Mouse (Mus musculus) bone marrow macrophage, adult 2 months (primary cell): ENCODE measurements around the gene Trim40. TPM values are rescaled to one million over a fixed set of nuclear protein-coding genes. Genes with fewer than 3 reads are reported as not detected.

Source experiments
- H3K27ac ChIP-seq: 2 replicates; pipeline ENCODE4 v1.5.1; 2012; ENCODE audit warnings: low read depth, low read length; ENCODE audit not compliant: insufficient read depth
- H3K4me1 ChIP-seq: 2 replicates; pipeline ENCODE4 v1.6.1; 2012; ENCODE audit warnings: low read length; ENCODE audit not compliant: control insufficient read depth, insufficient read depth
- H3K4me3 ChIP-seq: 2 replicates; pipeline ENCODE4 v1.5.1; 2012; ENCODE audit warnings: mild to moderate bottlenecking, low read length, moderate library complexity; ENCODE audit not compliant: insufficient read depth
- CTCF ChIP-seq: IDR thresholded peaks from 2 replicates; pipeline ENCODE4 v1.5.1; 2012; ENCODE audit warnings: low read depth, mild to moderate bottlenecking, low read length, moderate library complexity
- POLR2A ChIP-seq: IDR thresholded peaks from 2 replicates; pipeline ENCODE4 v1.6.1; 2012; ENCODE audit warnings: mild to moderate bottlenecking, low read depth, low read length, borderline replicate concordance
- polyA plus RNA-seq: library from polyadenylated mRNA; stranded (reverse); fragments of >200 nt; gene quantifications from 2 replicates; pipeline ENCODE4 v1.2.4, GENCODE M21; 2012; ENCODE audit not compliant: missing spikeins, insufficient read depth, insufficient read length

Gene Trim40
- polyA plus RNA-seq, 1 experiment = not detected

- Histone ChIP-seq H3K4me1 (no peaks in the 10 kb centered on the region), H3K27ac (no peak overlapping the region), H3K4me3 (no peak overlapping the region)
- TF ChIP-seq POLR2A (no peak), CTCF (peak; percentile 98)
Observed at GRCm38 (mm10) chr17:36915076-36915475, 25.2 kb upstream of the Trim40 start.

- Histone ChIP-seq H3K4me3 (no peak overlapping the region), H3K27ac (no peak overlapping the region), H3K4me1 (no peaks in the 10 kb centered on the region)
- TF ChIP-seq POLR2A (no peak), CTCF (no peak)
Observed at GRCm38 (mm10) chr17:36914108-36914507, 24.2 kb upstream of the Trim40 start.

DNA sequence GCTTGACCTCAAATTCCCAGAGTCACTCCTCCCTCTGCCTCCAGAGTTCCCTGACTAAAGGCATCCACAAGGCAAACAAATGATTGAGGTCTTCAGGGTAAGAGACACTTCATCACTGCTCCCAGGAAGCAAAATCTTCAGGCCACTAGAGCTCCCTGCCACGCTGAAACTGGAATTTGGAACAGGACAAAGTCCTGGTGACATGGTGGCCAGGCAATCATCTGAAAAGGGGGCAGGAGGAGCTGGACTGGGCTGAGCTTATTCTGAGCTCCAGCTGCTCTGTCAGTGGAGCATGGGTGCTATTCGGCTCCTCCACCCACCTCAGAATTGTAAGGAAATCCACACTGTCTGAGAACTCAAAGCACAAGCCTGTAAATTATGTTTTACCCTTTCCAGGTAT is 22.1 kb upstream of the Trim40 start:
- H3K4me3 ChIP-seq = no peak overlapping the region
- H3K4me1 ChIP-seq = no peaks in the 10 kb centered on the region
- TF ChIP-seq POLR2A (no peak), CTCF (no peak)

GRCm38 (mm10) chr17:36909802-36910201 is 19.9 kb upstream of the Trim40 start:
- Histone ChIP-seq H3K4me1 (peaks cover 9% of the 10 kb centered on the region), H3K27ac (no peak overlapping the region), H3K4me3 (no peak overlapping the region)
- TF ChIP-seq POLR2A (no peak), CTCF (no peak)

More for the DNA sequence above, 22.1 kb upstream of the Trim40 start:
- no peak overlapping the region for H3K27ac ChIP-seq

- peaks cover 16% of the 10 kb centered on the region for H3K4me1 ChIP-seq
- TF ChIP-seq CTCF = no peak
- no peak for TF ChIP-seq POLR2A
- no peak overlapping the region for H3K4me3 ChIP-seq
- H3K27ac ChIP-seq = no peak overlapping the region
Observed at GRCm38 (mm10) chr17:36908235-36908634, 18.3 kb upstream of the Trim40 start.

- Histone ChIP-seq H3K4me1 (peaks cover 18% of the 10 kb centered on the region), H3K27ac (peak overlapping the region; percentile 89), H3K4me3 (no peak overlapping the region)
- TF ChIP-seq CTCF = no peak
- TF ChIP-seq POLR2A = no peak
Observed at GRCm38 (mm10) chr17:36903651-36904050, 13.7 kb upstream of the Trim40 start.

- TF ChIP-seq POLR2A (no peak), CTCF (no peak)
- Histone ChIP-seq H3K4me1 (peaks cover 18% of the 10 kb centered on the region), H3K27ac (no peak overlapping the region), H3K4me3 (no peak overlapping the region)
Observed at GRCm38 (mm10) chr17:36900691-36901090, 10.8 kb upstream of the Trim40 start.

GRCm38 (mm10) chr17:36900001-36900400 is 10.1 kb upstream of the Trim40 start:
- Histone ChIP-seq H3K4me3 (no peak overlapping the region), H3K4me1 (peaks cover 11% of the 10 kb centered on the region), H3K27ac (no peak overlapping the region)
- no peak for TF ChIP-seq POLR2A
- TF ChIP-seq CTCF = no peak

- Histone ChIP-seq H3K27ac (no peak overlapping the region), H3K4me3 (no peak overlapping the region), H3K4me1 (peaks cover 6% of the 10 kb centered on the region)
- TF ChIP-seq POLR2A = no peak
- no peak for TF ChIP-seq CTCF
Observed at GRCm38 (mm10) chr17:36899376-36899775, 9.5 kb upstream of the Trim40 start.

DNA sequence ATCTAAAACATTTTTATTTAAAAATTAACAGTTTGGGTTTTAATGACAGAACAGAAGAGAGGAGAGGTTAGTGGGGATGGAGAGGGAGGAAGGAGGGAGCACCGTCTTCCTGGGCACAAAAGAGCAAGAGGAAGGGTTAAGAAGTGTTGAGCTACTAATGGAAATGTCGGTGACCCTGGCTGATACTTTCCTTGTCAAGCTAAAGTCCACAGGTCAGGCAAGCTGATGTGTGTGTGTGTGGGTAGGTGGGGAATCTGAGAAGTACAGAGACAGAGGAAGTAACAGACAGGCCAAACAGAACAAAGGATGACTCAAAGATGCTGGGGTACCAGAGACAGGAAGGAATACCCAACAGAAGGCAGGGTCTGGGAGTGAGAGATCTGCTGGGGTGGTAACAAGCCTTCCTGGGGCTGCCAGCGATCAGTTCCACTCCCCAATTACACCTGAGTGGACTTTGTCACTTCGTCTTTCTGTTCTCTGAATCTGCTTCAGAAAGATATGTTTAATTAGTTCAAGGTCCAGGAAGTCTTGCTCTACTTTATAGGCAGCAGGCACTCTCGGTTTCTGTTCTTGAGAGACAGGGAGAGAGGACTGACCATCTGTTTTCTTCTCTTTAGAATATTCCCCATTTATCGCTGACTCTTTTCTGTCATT is 7.8 kb upstream of the Trim40 start, which contains the start of gene Trim31:
TSS of gene Trim31 (plus strand) at position 567 of the 654 bp plus-strand sequence.
- no peaks in the 10 kb centered on the region for H3K4me1 ChIP-seq
- TF ChIP-seq CTCF (no peak), POLR2A (no peak)

More for the DNA sequence above, 7.8 kb upstream of the Trim40 start, which contains the start of gene Trim31:
- Histone ChIP-seq H3K4me3 (no peak within 1 kb of the TSS), H3K27ac (no peak within 1 kb of the TSS)
